Mouse (Mus musculus) heart, embryonic 15.5 days (tissue): ENCODE results near the gene Card14. TPM values are rescaled to one million over a fixed set of nuclear protein-coding genes. Genes with fewer than 3 reads are reported as not detected.

Source experiments
- ATAC-seq: fragments of 200-750 bp; cut with Nextera tagmentation; replicated peaks from 2 replicates; pipeline ENCODE4 v1.8.0; 2017; ENCODE audit warnings: low read depth, moderate TSS enrichment; ENCODE audit not compliant: insufficient number of reproducible peaks, insufficient read depth, low FRiP score
- H3K27ac ChIP-seq: fragments of 300-500 bp; sonication (generic); 2 replicates; pipeline ENCODE4 v1.5.1; 2015; ENCODE audit warnings: mild to moderate bottlenecking, inconsistent platforms
- H3K27me3 ChIP-seq: fragments of 300-500 bp; sonication (generic); 2 replicates; pipeline ENCODE4 v1.6.1; 2015; ENCODE audit warnings: inconsistent platforms
- H3K36me3 ChIP-seq: fragments of 300-500 bp; sonication (generic); 2 replicates; pipeline ENCODE4 v1.6.1; 2015; ENCODE audit warnings: mild to moderate bottlenecking, inconsistent platforms
- H3K4me1 ChIP-seq: fragments of 300-500 bp; sonication (generic); replicated peaks from 2 replicates; pipeline ENCODE4 v1.6.1; 2015; ENCODE audit warnings: inconsistent platforms
- H3K4me2 ChIP-seq: fragments of 300-500 bp; sonication (generic); 2 replicates; pipeline ENCODE4 v1.6.1; 2015; ENCODE audit warnings: inconsistent platforms, mild to moderate bottlenecking, moderate library complexity
- H3K4me3 ChIP-seq: fragments of 300-500 bp; sonication (generic); 2 replicates; pipeline ENCODE4 v1.5.1; 2015; ENCODE audit warnings: mild to moderate bottlenecking, inconsistent platforms
- H3K9ac ChIP-seq: fragments of 300-500 bp; sonication (generic); 2 replicates; pipeline ENCODE4 v1.6.1; 2015; ENCODE audit warnings: mild to moderate bottlenecking, inconsistent platforms
- H3K9me3 ChIP-seq: fragments of 300-500 bp; sonication (generic); replicated peaks from 2 replicates; pipeline ENCODE4 v1.6.1; 2016; ENCODE audit warnings: inconsistent platforms
- WGBS: fragments of 180-500 bp; shearing (Covaris S2); methylation state at CpG from one replicate; pipeline ENCODE4 v1.1.7; 2015; ENCODE audit warnings: mixed read lengths; 5-methylcytosine and 5-hydroxymethylcytosine counted together
- microRNA counts: library from miRNA; unstranded; fragments of <30 nt; microRNA quantifications from one replicate; lab custom pipeline; 2016
- microRNA-seq: library from miRNA; unstranded; fragments of <30 nt; microRNA quantifications from one replicate; pipeline ENCODE4, GENCODE M21; 2016
- polyA plus RNA-seq: library from polyadenylated mRNA; unstranded; fragments of >200 nt; fragmentation: Nextera tagmentation; extraction: Ambion mirVana; gene quantifications from 2 replicates; pipeline ENCODE4 v1.2.1, GENCODE M21; 2015

Gene Card14
- polyA plus RNA-seq, 1 experiment from 2014 or later, result 0.38 TPM

GRCm38 (mm10) chr11:119389851-119390270 lies 82.3 kb downstream of the Card14 start:
- no peaks in the 10 kb centered on the region for H3K9me3 ChIP-seq
- peak overlapping the region; percentile 83 for H3K9ac ChIP-seq
- ATAC-seq, result peak; percentile 79
- H3K36me3 ChIP-seq, result no peaks in the 10 kb centered on the region
- 0 out of 2 replicates have a peak, but pooled peaks cover 2% of the 10 kb centered on the region for H3K27me3 ChIP-seq
- H3K4me2 ChIP-seq, result peak overlapping the region; percentile 95
- peaks cover 54% of the 10 kb centered on the region for H3K4me1 ChIP-seq
- peak overlapping the region; percentile 83 for H3K4me3 ChIP-seq
- H3K27ac ChIP-seq, result peak overlapping the region; percentile 99
- WGBS, result under 1% methylated on average over 35 of the region's 35 CpGs

- peak overlapping the region; percentile 99 for H3K27ac ChIP-seq
- H3K4me1 ChIP-seq, result peaks cover 54% of the 10 kb centered on the region
- H3K9me3 ChIP-seq, result no peaks in the 10 kb centered on the region
- H3K4me3 ChIP-seq, result peak overlapping the region; percentile 83
- peak; percentile 53 for ATAC-seq
- no peaks in the 10 kb centered on the region for H3K36me3 ChIP-seq
- peak overlapping the region; percentile 95 for H3K4me2 ChIP-seq
- peak overlapping the region; percentile 83 for H3K9ac ChIP-seq
- 2% methylated on average over 53 of the region's 53 CpGs for WGBS
- H3K27me3 ChIP-seq, result 0 out of 2 replicates have a peak, but pooled peaks cover 3% of the 10 kb centered on the region
Measured at GRCm38 (mm10) chr11:119390271-119391231, 83.0 kb downstream of the Card14 start.

GRCm38 (mm10) chr11:119391386-119392000 lies 83.9 kb downstream of the Card14 start:
- peak overlapping the region; percentile 99 for H3K27ac ChIP-seq
- H3K27me3 ChIP-seq, result 0 out of 2 replicates have a peak, but pooled peaks cover 3% of the 10 kb centered on the region
- H3K36me3 ChIP-seq, result peaks cover 6% of the 10 kb centered on the region; the same call in 1 of the 2 replicates
- no peaks in the 10 kb centered on the region for H3K9me3 ChIP-seq
- peaks cover 54% of the 10 kb centered on the region for H3K4me1 ChIP-seq
- H3K4me3 ChIP-seq, result peak overlapping the region; percentile 83
- WGBS, result 36% methylated on average over 7 of the region's 7 CpGs
- H3K9ac ChIP-seq, result 0 out of 2 replicates have a peak overlapping the region, but pooled peaks have one; percentile 83
- H3K4me2 ChIP-seq, result peak overlapping the region; percentile 95
- no peak for ATAC-seq

GRCm38 (mm10) chr11:119392001-119392614 lies 84.5 kb downstream of the Card14 start:
- Histone ChIP-seq H3K27me3 (0 out of 2 replicates have a peak, but pooled peaks cover 3% of the 10 kb centered on the region), H3K4me3 (peak overlapping the region; percentile 83), H3K4me2 (peak overlapping the region; percentile 95), H3K27ac (peak overlapping the region; percentile 99), H3K9me3 (no peaks in the 10 kb centered on the region), H3K4me1 (peaks cover 49% of the 10 kb centered on the region), H3K9ac (peak overlapping the region; percentile 44; the same call in 1 of the 2 replicates), H3K36me3 (peaks cover 9% of the 10 kb centered on the region; the same call in 1 of the 2 replicates)
- no peak; the same call in 1 of the 2 replicates for ATAC-seq
- WGBS, result 12% methylated on average over 12 of the region's 12 CpGs

GRCm38 (mm10) chr11:119392800-119393482 lies 85.4 kb downstream of the Card14 start, which contains the start of gene Rnf213:
Gene Rnf213 (plus strand): TSS chr11:119393100.
- Histone ChIP-seq H3K4me3 (peak within 1 kb of the TSS; percentile 83), H3K27ac (peak within 1 kb of the TSS; percentile 99), H3K9me3 (no peaks in the 10 kb centered on the region), H3K9ac (peak within 1 kb of the TSS; percentile 61), H3K27me3 (0 out of 2 replicates have a peak, but pooled peaks cover 3% of the 10 kb centered on the region), H3K4me1 (peaks cover 41% of the 10 kb centered on the region), H3K36me3 (peaks cover 9% of the 10 kb centered on the region; the same call in 1 of the 2 replicates), H3K4me2 (peak within 1 kb of the TSS; percentile 95)
- WGBS, result under 1% methylated on average over 19 of the region's 19 CpGs
- peak; percentile 42 for ATAC-seq

GRCm38 (mm10) chr11:119393483-119393804 lies 85.9 kb downstream of the Card14 start:
- H3K9me3 ChIP-seq, result no peaks in the 10 kb centered on the region
- ATAC-seq, result no peak
- H3K27me3 ChIP-seq, result 0 out of 2 replicates have a peak, but pooled peaks cover 3% of the 10 kb centered on the region
- peak overlapping the region; percentile 61 for H3K9ac ChIP-seq
- H3K4me1 ChIP-seq, result peaks cover 38% of the 10 kb centered on the region
- H3K36me3 ChIP-seq, result peaks cover 9% of the 10 kb centered on the region; the same call in 1 of the 2 replicates
- peak overlapping the region; percentile 99 for H3K27ac ChIP-seq
- peak overlapping the region; percentile 83 for H3K4me3 ChIP-seq
- WGBS, result 23% methylated on average over 7 of the region's 7 CpGs
- H3K4me2 ChIP-seq, result peak overlapping the region; percentile 95

GRCm38 (mm10) chr11:119394210-119394609 lies 86.6 kb downstream of the Card14 start:
- no peak overlapping the region for H3K27ac ChIP-seq
- peak overlapping the region; percentile 95 for H3K4me2 ChIP-seq
- peaks cover 38% of the 10 kb centered on the region for H3K4me1 ChIP-seq
- no peak for ATAC-seq
- 65% methylated on average over 6 of the region's 6 CpGs for WGBS
- H3K36me3 ChIP-seq, result peaks cover 9% of the 10 kb centered on the region; the same call in 1 of the 2 replicates
- H3K27me3 ChIP-seq, result 0 out of 2 replicates have a peak, but pooled peaks cover 3% of the 10 kb centered on the region
- no peaks in the 10 kb centered on the region for H3K9me3 ChIP-seq
- H3K9ac ChIP-seq, result no peak overlapping the region
- H3K4me3 ChIP-seq, result 0 out of 2 replicates have a peak overlapping the region, but pooled peaks have one; percentile 0

MicroRNAs encoded within 50 kb of the gene (microRNA counts, 519-probe panel; counts per million panel counts)
- microRNA mmu-miR-1932 (lab: Ali Mortazavi, UCI), result not detected

Small RNA genes lying within 50 kb of the gene (microRNA-seq; reads per million reads assigned to microRNA genes)
- gene Mir1932, result not detected

Other genes with a start within 250 kb of the Card14 start
- gene Cbx4, start 221.5 kb upstream of the Card14 start, polyA plus RNA-seq, result 9.3 and 11.6 TPM in 2 replicates
- gene Tbc1d16, start 79.3 kb upstream of the Card14 start, polyA plus RNA-seq, result 16.1 and 19.7 TPM in 2 replicates
- 1.3 and 2.5 TPM in 2 replicates for gene Ccdc40, start 79.2 kb upstream of the Card14 start, polyA plus RNA-seq
- gene Gaa, start 39.9 kb upstream of the Card14 start, polyA plus RNA-seq, result 74.7 and 97.9 TPM in 2 replicates
- 213 and 251 TPM in 2 replicates for gene Eif4a3, start 7.7 kb upstream of the Card14 start, polyA plus RNA-seq
- 5.4 and 7.1 TPM in 2 replicates for gene Sgsh, start 47.8 kb downstream of the Card14 start, polyA plus RNA-seq
- 9.0 and 10.4 TPM in 2 replicates for gene Slc26a11, start 47.8 kb downstream of the Card14 start, polyA plus RNA-seq
- 4.6 and 6.4 TPM in 2 replicates for gene Rnf213, start 85.3 kb downstream of the Card14 start, polyA plus RNA-seq
- gene Endov, start 183.6 kb downstream of the Card14 start, polyA plus RNA-seq, result 9.6 and 12.4 TPM in 2 replicates
- 0.79 and 1.1 TPM in 2 replicates for gene Nptx1, start 240.0 kb downstream of the Card14 start, polyA plus RNA-seq